Mouse (Mus musculus) C2C12 (cell line): ENCODE measurements around the gene Olfr68. TPM values are rescaled to one million over a fixed set of nuclear protein-coding genes. Genes with fewer than 3 reads are reported as not detected.
"Not testable (repeated sequence)": the region's sequence is repeated elsewhere in the genome, so short reads cannot be mapped to it uniquely, and the experiment has no call there.

ENCODE experiments used
- H3K27me3 ChIP-seq: one replicate; pipeline ENCODE4 v1.6.1; 2011; ENCODE audit not compliant: control insufficient read depth, insufficient read depth, insufficient read length
- H3K36me3 ChIP-seq: one replicate; pipeline ENCODE4 v1.6.1; 2011; ENCODE audit not compliant: control insufficient read depth, insufficient read depth
- H3K4me3 ChIP-seq: one replicate; pipeline ENCODE4 v1.5.1; 2011; ENCODE audit warnings: mild to moderate bottlenecking, control low read depth; ENCODE audit not compliant: poor library complexity, insufficient read depth, severe bottlenecking
- H3K79me2 ChIP-seq: one replicate; pipeline ENCODE4 v1.6.1; 2011; ENCODE audit not compliant: control insufficient read depth, insufficient read depth
- H3K79me3 ChIP-seq: one replicate; pipeline ENCODE4 v1.6.1; 2011; ENCODE audit warnings: low read depth, control low read depth
- H3ac ChIP-seq: one replicate; pipeline ENCODE3; 2011; ENCODE audit warnings: low read depth; ENCODE audit not compliant: control insufficient read depth, insufficient read length
- CEBPB ChIP-seq: IDR thresholded peaks from one replicate; pipeline ENCODE4 v1.6.1; 2011; ENCODE audit warnings: low read depth, mild to moderate bottlenecking, control low read depth, moderate library complexity
- CTCF ChIP-seq: IDR thresholded peaks from one replicate; pipeline ENCODE4 v1.5.1; 2011; ENCODE audit not compliant: control insufficient read depth, insufficient read depth, insufficient read length
- FOSL1 ChIP-seq: IDR thresholded peaks from one replicate; pipeline ENCODE4 v1.8.0; 2011; ENCODE audit warnings: mild to moderate bottlenecking, low read length; ENCODE audit not compliant: poor library complexity, insufficient read depth, severe bottlenecking
- MAX ChIP-seq: IDR thresholded peaks from one replicate; pipeline ENCODE4 v1.6.1; 2011; ENCODE audit warnings: mild to moderate bottlenecking, control low read depth
- MYOD1 ChIP-seq: IDR thresholded peaks from one replicate; pipeline ENCODE4 v1.6.1; 2011; ENCODE audit warnings: low read depth; ENCODE audit not compliant: control insufficient read depth, insufficient read length
- MYOG ChIP-seq: IDR thresholded peaks from one replicate; pipeline ENCODE4 v1.6.1; 2011; ENCODE audit not compliant: control insufficient read depth, insufficient read length; ENCODE audit errors: extremely low read depth
- USF1 ChIP-seq: IDR thresholded peaks from one replicate; pipeline ENCODE4 v1.6.1; 2011; ENCODE audit warnings: low read depth, mild to moderate bottlenecking, control low read depth, moderate library complexity
- polyA plus RNA-seq: library from polyadenylated mRNA; unstranded; fragments of >200 nt; fragmentation: generic; extraction: Trizol; gene quantifications from one replicate; pipeline ENCODE4 v1.2.1, GENCODE M21; 2012; ENCODE audit warnings: missing spikeins

Gene Olfr68
- polyA plus RNA-seq, 1 experiment, result not detected

- TF ChIP-seq MYOG (no peak), MYOD1 (no peak), CTCF (no peak), MAX (no peak), USF1 (no peak), FOSL1 (no peak), CEBPB (no peak)
Observed at GRCm38 (mm10) chr7:103771494-103771893, 8.0 kb downstream of the Olfr68 start, which contains the start of gene Olfr69. TSS of gene Olfr69 (minus strand) at chr7:103771594.

GRCm38 (mm10) chr7:103767687-103768086, 11.8 kb downstream of the Olfr68 start:
- H3ac ChIP-seq, H3K4me3 ChIP-seq, H3K27me3 ChIP-seq, H3K79me2 ChIP-seq, H3K79me3 ChIP-seq, H3K36me3 ChIP-seq: not testable (repeated sequence)

More at GRCm38 (mm10) chr7:103771494-103771893, 8.0 kb downstream of the Olfr68 start, which contains the start of gene Olfr69:
- no peaks in the 10 kb centered on the region for H3K79me3 ChIP-seq
- no peaks in the 10 kb centered on the region for H3K79me2 ChIP-seq
- no peak within 1 kb of the TSS for H3ac ChIP-seq
- H3K4me3 ChIP-seq, result no peak within 1 kb of the TSS
- H3K36me3 ChIP-seq, result no peaks in the 10 kb centered on the region
- H3K27me3 ChIP-seq, result no peaks in the 10 kb centered on the region

GRCm38 (mm10) chr7:103762212-103762611, 17.3 kb downstream of the Olfr68 start:
- not testable (repeated sequence) for H3K36me3 ChIP-seq, H3K27me3 ChIP-seq, H3ac ChIP-seq, H3K4me3 ChIP-seq, H3K79me2 ChIP-seq, H3K79me3 ChIP-seq

- no peak within 1 kb of the TSS for H3K4me3 ChIP-seq
- no peaks in the 10 kb centered on the region for H3K79me2 ChIP-seq
- no peaks in the 10 kb centered on the region for H3K27me3 ChIP-seq
- no peaks in the 10 kb centered on the region for H3K36me3 ChIP-seq
- TF ChIP-seq CEBPB (no peak), MAX (no peak), MYOD1 (no peak), MYOG (no peak), USF1 (no peak), FOSL1 (no peak), CTCF (no peak)
- no peak within 1 kb of the TSS for H3ac ChIP-seq
- H3K79me3 ChIP-seq, result no peaks in the 10 kb centered on the region
Observed at GRCm38 (mm10) chr7:103757233-103757632, 22.3 kb downstream of the Olfr68 start, which contains the start of gene Olfr630. TSS of gene Olfr630 (minus strand) at chr7:103757333.

- Histone ChIP-seq H3K79me3 (no peaks in the 10 kb centered on the region), H3K4me3 (no peak within 1 kb of the TSS), H3K36me3 (no peaks in the 10 kb centered on the region), H3K27me3 (no peaks in the 10 kb centered on the region), H3ac (no peak within 1 kb of the TSS), H3K79me2 (no peaks in the 10 kb centered on the region)
- TF ChIP-seq CTCF (no peak), CEBPB (no peak), FOSL1 (no peak), USF1 (no peak), MYOG (no peak), MYOD1 (no peak)
Observed at GRCm38 (mm10) chr7:103744843-103745242, 34.7 kb downstream of the Olfr68 start, which contains the start of gene Olfr629. TSS of gene Olfr629 (minus strand) at chr7:103744943.

- Histone ChIP-seq H3K4me3 (no peak within 1 kb of the TSS), H3K36me3 (no peaks in the 10 kb centered on the region), H3K79me2 (no peaks in the 10 kb centered on the region), H3K79me3 (no peaks in the 10 kb centered on the region), H3K27me3 (no peaks in the 10 kb centered on the region), H3ac (no peak within 1 kb of the TSS)
- TF ChIP-seq CTCF (no peak), USF1 (no peak), CEBPB (no peak), MAX (no peak), MYOD1 (no peak)
Observed at GRCm38 (mm10) chr7:103730074-103730473, 49.4 kb downstream of the Olfr68 start, which contains the start of gene Olfr628. TSS of gene Olfr628 (plus strand) at chr7:103730374.

Other genes with a start within 250 kb of the Olfr68 start
- gene Olfr612, start 237.0 kb downstream of the Olfr68 start, polyA plus RNA-seq, result not detected
- gene Olfr613, start 231.6 kb downstream of the Olfr68 start, polyA plus RNA-seq, result not detected
- not detected for gene Olfr615, start 223.6 kb downstream of the Olfr68 start, polyA plus RNA-seq
- not detected for gene Olfr616, start 210.6 kb downstream of the Olfr68 start, polyA plus RNA-seq
- not detected for gene Olfr617, start 206.6 kb downstream of the Olfr68 start, polyA plus RNA-seq
- not detected for gene Olfr618, start 189.6 kb downstream of the Olfr68 start, polyA plus RNA-seq
- not detected for gene Olfr619, start 179.1 kb downstream of the Olfr68 start, polyA plus RNA-seq
- not detected for gene Olfr620, start 167.2 kb downstream of the Olfr68 start, polyA plus RNA-seq
- gene Olfr622, start 137.0 kb downstream of the Olfr68 start, polyA plus RNA-seq, result not detected
- not detected for gene Olfr623, start 116.0 kb downstream of the Olfr68 start, polyA plus RNA-seq
- gene Olfr624, start 108.5 kb downstream of the Olfr68 start, polyA plus RNA-seq, result under 0.01 TPM
- gene Olfr625-ps1, start 97.0 kb downstream of the Olfr68 start, polyA plus RNA-seq, result not detected
- gene Olfr243, start 65.0 kb downstream of the Olfr68 start, polyA plus RNA-seq, result not detected
- not detected for gene Olfr628, start 49.3 kb downstream of the Olfr68 start, polyA plus RNA-seq
- not detected for gene Olfr629, start 34.8 kb downstream of the Olfr68 start, polyA plus RNA-seq
- gene Olfr630, start 22.4 kb downstream of the Olfr68 start, polyA plus RNA-seq, result not detected
- not detected for gene Olfr69, start 8.1 kb downstream of the Olfr68 start, polyA plus RNA-seq
- not detected for gene Olfr67, start 12.1 kb upstream of the Olfr68 start, polyA plus RNA-seq
- not detected for gene Hbb-bt, start 34.3 kb upstream of the Olfr68 start, polyA plus RNA-seq
- gene Hbb-bs, start 48.4 kb upstream of the Olfr68 start, polyA plus RNA-seq, result not detected
- not detected for gene Hbb-bh2, start 60.8 kb upstream of the Olfr68 start, polyA plus RNA-seq
- gene Hbb-bh1, start 63.5 kb upstream of the Olfr68 start, polyA plus RNA-seq, result not detected
- not detected for gene Hbb-y, start 73.5 kb upstream of the Olfr68 start, polyA plus RNA-seq
- not detected for gene Olfr66, start 106.6 kb upstream of the Olfr68 start, polyA plus RNA-seq
- gene Olfr64, start 114.8 kb upstream of the Olfr68 start, polyA plus RNA-seq, result not detected
- not detected for gene Olfr65, start 123.8 kb upstream of the Olfr68 start, polyA plus RNA-seq
- not detected for gene Olfr631, start 149.1 kb upstream of the Olfr68 start, polyA plus RNA-seq
- not detected for gene Olfr632, start 154.6 kb upstream of the Olfr68 start, polyA plus RNA-seq
- gene Olfr633, start 164.7 kb upstream of the Olfr68 start, polyA plus RNA-seq, result not detected
- gene Olfr635, start 191.5 kb upstream of the Olfr68 start, polyA plus RNA-seq, result not detected
- not detected for gene Olfr638, start 219.0 kb upstream of the Olfr68 start, polyA plus RNA-seq
- not detected for gene Olfr639, start 237.6 kb upstream of the Olfr68 start, polyA plus RNA-seq
- gene Olfr640, start 245.9 kb upstream of the Olfr68 start, polyA plus RNA-seq, result not detected